Mouse (Mus musculus) embryonic facial prominence, embryonic 11.5 days (tissue): Measurements from ENCODE around the gene Tex11. TPM values are rescaled to one million over a fixed set of nuclear protein-coding genes. Genes with fewer than 3 reads are reported as not detected.
"Not testable (repeated sequence)": the region's sequence is repeated elsewhere in the genome, so short reads cannot be mapped to it uniquely, and the experiment has no call there.

Experiments used
- ATAC-seq: fragments of 200-750 bp; cut with Nextera tagmentation; replicated peaks from 2 replicates; pipeline ENCODE4 v1.8.0; 2017; ENCODE audit warnings: low read depth; ENCODE audit not compliant: insufficient number of reproducible peaks, low FRiP score, low TSS enrichment
- DNase-seq: peaks from one replicate; pipeline ENCODE4 v3.0.0-alpha.2; 2015; ENCODE audit warnings: low spot score
- H3K27ac ChIP-seq: fragments of 300-500 bp; sonication (generic); replicated peaks from 2 replicates; pipeline ENCODE4 v1.5.1; 2014; ENCODE audit warnings: mild to moderate bottlenecking, low read depth, low read length, control low read depth
- H3K27me3 ChIP-seq: fragments of 300-500 bp; sonication (generic); 2 replicates; pipeline ENCODE4 v1.6.1; 2014; ENCODE audit warnings: mild to moderate bottlenecking, low read length, moderate library complexity, mixed read lengths; ENCODE audit not compliant: control insufficient read depth, insufficient read depth
- H3K36me3 ChIP-seq: fragments of 300-500 bp; sonication (generic); replicated peaks from 2 replicates; pipeline ENCODE4 v1.6.1; 2014; ENCODE audit warnings: low read depth, mild to moderate bottlenecking, low read length, moderate library complexity, mixed read lengths; ENCODE audit not compliant: control insufficient read depth, insufficient read depth
- H3K4me1 ChIP-seq: fragments of 300-500 bp; sonication (generic); 2 replicates; pipeline ENCODE4 v1.6.1; 2014; ENCODE audit warnings: low read length, mixed read lengths; ENCODE audit not compliant: control insufficient read depth, insufficient read depth
- H3K4me2 ChIP-seq: fragments of 300-500 bp; sonication (generic); 2 replicates; pipeline ENCODE4 v1.6.1; 2014; ENCODE audit warnings: low read depth, mild to moderate bottlenecking, control low read depth, low read length, moderate library complexity
- H3K4me3 ChIP-seq: fragments of 300-500 bp; sonication (generic); 2 replicates; pipeline ENCODE4 v1.5.1; 2014; ENCODE audit warnings: low read depth, low read length, control low read depth
- H3K9ac ChIP-seq: fragments of 300-500 bp; sonication (generic); replicated peaks from 2 replicates; pipeline ENCODE4 v1.6.1; 2014; ENCODE audit warnings: mild to moderate bottlenecking, control low read depth, low read length
- H3K9me3 ChIP-seq: fragments of 300-500 bp; sonication (generic); replicated peaks from 2 replicates; pipeline ENCODE4 v1.6.1; 2016; ENCODE audit warnings: mild to moderate bottlenecking, low read length, inconsistent platforms, mixed read lengths; ENCODE audit not compliant: control insufficient read depth
- WGBS: fragments of 180-500 bp; shearing (Covaris S2); extraction: QIAGEN DNeasy Blood & Tissue Kit; methylation state at CpG from one replicate; pipeline ENCODE4 v1.1.7; 2014; 5-methylcytosine and 5-hydroxymethylcytosine counted together
- polyA plus RNA-seq: library from polyadenylated mRNA; unstranded; fragments of >200 nt; fragmentation: Nextera tagmentation; extraction: Ambion mirVana; gene quantifications from 2 replicates; pipeline ENCODE4 v1.2.1, GENCODE M21; 2014

Tex11 gene
- not detected in 2 replicates for polyA plus RNA-seq

- H3K36me3 ChIP-seq: no peaks in the 10 kb centered on the region
- DNase-seq (no peak), ATAC-seq (no peak)
- H3K4me2 ChIP-seq: no peak within 1 kb of the TSS
- H3K27ac ChIP-seq: no peak within 1 kb of the TSS
- H3K27me3 ChIP-seq: no peaks in the 10 kb centered on the region
- no peak within 1 kb of the TSS for H3K9ac ChIP-seq
- no peaks in the 10 kb centered on the region for H3K9me3 ChIP-seq
- no peaks in the 10 kb centered on the region for H3K4me1 ChIP-seq
- no peak within 1 kb of the TSS for H3K4me3 ChIP-seq
- 87% methylated on average over 31 of the region's 31 CpGs for WGBS
Measured at GRCm38 (mm10) chrX:101059541-101059940, at the start of gene Tex11. Gene Tex11 (minus strand): TSS chrX:101059667.

GRCm38 (mm10) chrX:101085920-101086319 lies 26.5 kb upstream of the Tex11 start, which contains the start of gene Slc7a3:
Gene Slc7a3 (minus strand): TSS chrX:101086020.
- no peak for ATAC-seq
- H3K9ac ChIP-seq: no peak within 1 kb of the TSS
- 41% methylated on average over 11 of the region's 11 CpGs for WGBS
- peak within 1 kb of the TSS; percentile 33 for H3K4me2 ChIP-seq
- no peaks in the 10 kb centered on the region for H3K4me1 ChIP-seq
- no peak for DNase-seq
- no peaks in the 10 kb centered on the region for H3K9me3 ChIP-seq
- H3K27me3 ChIP-seq: peaks cover 5% of the 10 kb centered on the region; the same call in 1 of the 2 replicates
- H3K27ac ChIP-seq: no peak within 1 kb of the TSS
- peak within 1 kb of the TSS; percentile 22 for H3K4me3 ChIP-seq
- no peaks in the 10 kb centered on the region for H3K36me3 ChIP-seq

- not testable (repeated sequence) for H3K4me1 ChIP-seq, H3K36me3 ChIP-seq, DNase-seq, H3K9me3 ChIP-seq, H3K9ac ChIP-seq, H3K27me3 ChIP-seq, H3K27ac ChIP-seq, ATAC-seq
- H3K4me3 ChIP-seq: peak overlapping the region; percentile 22
- H3K4me2 ChIP-seq: peak overlapping the region; percentile 33; the same call in 1 of the 2 replicates
- 24% methylated on average over 7 of the region's 9 CpGs for WGBS
Measured at GRCm38 (mm10) chrX:101085211-101085610, 25.7 kb upstream of the Tex11 start.

- 46% methylated on average over 2 of the region's 2 CpGs for WGBS
- DNase-seq: no peak
Measured at GRCm38 (mm10) chrX:101084192-101084591, 24.7 kb upstream of the Tex11 start.

GRCm38 (mm10) chrX:101065245-101065644 lies 5.8 kb upstream of the Tex11 start:
- no peak for DNase-seq
- no peaks in the 10 kb centered on the region for H3K9me3 ChIP-seq
- WGBS: 92% methylated on average over 1 of the region's 1 CpGs
- no peak for ATAC-seq
- H3K4me1 ChIP-seq: no peaks in the 10 kb centered on the region
- no peak overlapping the region for H3K27ac ChIP-seq
- no peaks in the 10 kb centered on the region for H3K27me3 ChIP-seq
- H3K9ac ChIP-seq: no peak overlapping the region
- H3K36me3 ChIP-seq: no peaks in the 10 kb centered on the region
- no peak overlapping the region for H3K4me2 ChIP-seq
- no peak overlapping the region for H3K4me3 ChIP-seq

More at GRCm38 (mm10) chrX:101084192-101084591, 24.7 kb upstream of the Tex11 start:
- H3K27me3 ChIP-seq: peaks cover 5% of the 10 kb centered on the region; the same call in 1 of the 2 replicates
- H3K9ac ChIP-seq: no peak overlapping the region
- no peak overlapping the region for H3K4me2 ChIP-seq
- H3K4me1 ChIP-seq: no peaks in the 10 kb centered on the region
- H3K27ac ChIP-seq: no peak overlapping the region
- no peaks in the 10 kb centered on the region for H3K36me3 ChIP-seq
- H3K9me3 ChIP-seq: no peaks in the 10 kb centered on the region
- no peak for ATAC-seq
- H3K4me3 ChIP-seq: no peak overlapping the region

GRCm38 (mm10) chrX:101063503-101063902 lies 4.0 kb upstream of the Tex11 start:
- no peak overlapping the region for H3K4me3 ChIP-seq
- no peaks in the 10 kb centered on the region for H3K27me3 ChIP-seq
- H3K36me3 ChIP-seq: no peaks in the 10 kb centered on the region
- 74% methylated on average over 2 of the region's 2 CpGs for WGBS
- ATAC-seq (no peak), DNase-seq (no peak)
- no peaks in the 10 kb centered on the region for H3K9me3 ChIP-seq
- no peak overlapping the region for H3K27ac ChIP-seq
- H3K4me1 ChIP-seq: no peaks in the 10 kb centered on the region
- no peak overlapping the region for H3K9ac ChIP-seq
- H3K4me2 ChIP-seq: no peak overlapping the region

- H3K27ac ChIP-seq: no peak overlapping the region
- no peaks in the 10 kb centered on the region for H3K4me1 ChIP-seq
- ATAC-seq (no peak), DNase-seq (peak; percentile 13)
- H3K4me3 ChIP-seq: no peak overlapping the region
- H3K36me3 ChIP-seq: no peaks in the 10 kb centered on the region
- 56% methylated on average over 2 of the region's 2 CpGs for WGBS
- H3K9me3 ChIP-seq: no peaks in the 10 kb centered on the region
- H3K9ac ChIP-seq: no peak overlapping the region
- H3K4me2 ChIP-seq: no peak overlapping the region
- no peaks in the 10 kb centered on the region for H3K27me3 ChIP-seq
Measured at GRCm38 (mm10) chrX:100943640-100944039, 115.8 kb downstream of the Tex11 start.

- H3K4me3 ChIP-seq: no peak overlapping the region
- H3K27me3 ChIP-seq: no peaks in the 10 kb centered on the region
Measured at GRCm38 (mm10) chrX:100839211-100839610, 220.3 kb downstream of the Tex11 start.

More at GRCm38 (mm10) chrX:100839211-100839610, 220.3 kb downstream of the Tex11 start:
- H3K4me1 ChIP-seq: no peaks in the 10 kb centered on the region
- no peak for ATAC-seq
- no peak overlapping the region for H3K27ac ChIP-seq
- no peak overlapping the region for H3K9ac ChIP-seq
- H3K36me3 ChIP-seq: no peaks in the 10 kb centered on the region
- no peak overlapping the region for H3K4me2 ChIP-seq
- no peak for DNase-seq
- no peaks in the 10 kb centered on the region for H3K9me3 ChIP-seq
